Mouse (Mus musculus) cerebellum, adult 11 months (tissue): ENCODE measurements around the gene E130311K13Rik.

Experiments
- DNase-seq: peaks from one replicate; pipeline ENCODE4 v3.0.0; 2022

E130311K13Rik gene

GRCm38 (mm10) chr3:63893677-63894076, 35.6 kb downstream of the E130311K13Rik start:
- DNase-seq: no peak

- no peak for DNase-seq
Measured at GRCm38 (mm10) chr3:63892154-63892553, 37.1 kb downstream of the E130311K13Rik start.

GRCm38 (mm10) chr3:63881065-63881464, 48.2 kb downstream of the E130311K13Rik start:
- no peak for DNase-seq

- no peak for DNase-seq
Measured at GRCm38 (mm10) chr3:63878995-63879666, 50.1 kb downstream of the E130311K13Rik start.

- no peak for DNase-seq
Measured at GRCm38 (mm10) chr3:63872818-63873217, 56.5 kb downstream of the E130311K13Rik start.

- no peak for DNase-seq
Measured at GRCm38 (mm10) chr3:63871249-63871648, 58.0 kb downstream of the E130311K13Rik start.

GRCm38 (mm10) chr3:63868285-63868684, 61.0 kb downstream of the E130311K13Rik start:
- no peak for DNase-seq

- DNase-seq: no peak
Measured at GRCm38 (mm10) chr3:63865069-63865468, 64.2 kb downstream of the E130311K13Rik start.
